Mouse (Mus musculus) kidney, embryonic 15.5 days (tissue): Measurements from ENCODE around the gene Cd247. TPM values are rescaled to one million over a fixed set of nuclear protein-coding genes. Genes with fewer than 3 reads are reported as not detected.

Experiments
- ATAC-seq: fragments of 200-750 bp; cut with Nextera tagmentation; replicated peaks from 2 replicates; pipeline ENCODE4 v1.8.0; 2017; ENCODE audit warnings: moderate TSS enrichment; ENCODE audit not compliant: low FRiP score
- H3K27ac ChIP-seq: fragments of 300-500 bp; sonication (generic); 2 replicates; pipeline ENCODE4 v1.5.1; 2015; ENCODE audit warnings: mild to moderate bottlenecking, inconsistent platforms
- H3K27me3 ChIP-seq: fragments of 300-500 bp; sonication (generic); 2 replicates; pipeline ENCODE4 v1.6.1; 2015; ENCODE audit warnings: inconsistent platforms
- H3K36me3 ChIP-seq: fragments of 300-500 bp; sonication (generic); 2 replicates; pipeline ENCODE4 v1.6.1; 2015; ENCODE audit warnings: inconsistent platforms
- H3K4me1 ChIP-seq: fragments of 300-500 bp; sonication (generic); 2 replicates; pipeline ENCODE4 v1.6.1; 2015; ENCODE audit warnings: inconsistent platforms
- H3K4me2 ChIP-seq: fragments of 300-500 bp; sonication (generic); 2 replicates; pipeline ENCODE4 v1.6.1; 2015; ENCODE audit warnings: moderate library complexity, mild to moderate bottlenecking, inconsistent platforms
- H3K4me3 ChIP-seq: fragments of 300-500 bp; sonication (generic); replicated peaks from 2 replicates; pipeline ENCODE4 v1.5.1; 2015; ENCODE audit warnings: mild to moderate bottlenecking, inconsistent platforms
- H3K9ac ChIP-seq: fragments of 300-500 bp; sonication (generic); 2 replicates; pipeline ENCODE4 v1.6.1; 2015; ENCODE audit warnings: mild to moderate bottlenecking, inconsistent platforms
- H3K9me3 ChIP-seq: fragments of 300-500 bp; sonication (generic); replicated peaks from 2 replicates; pipeline ENCODE4 v1.6.1; 2016; ENCODE audit warnings: inconsistent platforms
- WGBS: fragments of 180-500 bp; shearing (Covaris S2); methylation state at CpG from one replicate; pipeline ENCODE4 v1.1.7; 2015; ENCODE audit warnings: mixed read lengths; 5-methylcytosine and 5-hydroxymethylcytosine counted together
- polyA plus RNA-seq: library from polyadenylated mRNA; unstranded; fragments of >200 nt; fragmentation: Nextera tagmentation; extraction: Ambion mirVana; gene quantifications from 2 replicates; pipeline ENCODE4 v1.2.1, GENCODE M21; 2015

Cd247 gene
- polyA plus RNA-seq, 1 experiment from 2014 or later = 0.69 TPM

DNA sequence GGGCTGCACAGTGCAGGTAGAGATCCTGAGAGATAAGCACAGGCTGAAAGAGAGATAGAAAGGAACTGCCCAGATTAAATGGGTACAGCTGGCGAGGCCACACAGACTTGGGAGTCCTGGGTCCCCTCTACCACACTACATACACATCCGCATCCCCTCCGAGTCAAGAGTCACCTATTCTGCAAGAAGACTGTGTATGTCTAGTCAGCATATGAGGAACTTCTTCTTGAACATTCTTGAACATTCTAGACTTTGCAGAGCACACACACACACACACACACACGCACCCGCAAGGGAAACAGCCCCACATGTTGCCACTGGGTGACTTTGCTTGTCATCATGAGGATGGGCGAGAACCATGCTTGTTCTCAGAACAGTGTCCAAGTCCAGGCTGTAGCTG, 40.1 kb downstream of the Cd247 start:
- H3K4me1 ChIP-seq = peaks cover 5% of the 10 kb centered on the region; the same call in 1 of the 2 replicates
- ATAC-seq = no peak
- 86% methylated on average over 6 of the region's 6 CpGs for WGBS

DNA sequence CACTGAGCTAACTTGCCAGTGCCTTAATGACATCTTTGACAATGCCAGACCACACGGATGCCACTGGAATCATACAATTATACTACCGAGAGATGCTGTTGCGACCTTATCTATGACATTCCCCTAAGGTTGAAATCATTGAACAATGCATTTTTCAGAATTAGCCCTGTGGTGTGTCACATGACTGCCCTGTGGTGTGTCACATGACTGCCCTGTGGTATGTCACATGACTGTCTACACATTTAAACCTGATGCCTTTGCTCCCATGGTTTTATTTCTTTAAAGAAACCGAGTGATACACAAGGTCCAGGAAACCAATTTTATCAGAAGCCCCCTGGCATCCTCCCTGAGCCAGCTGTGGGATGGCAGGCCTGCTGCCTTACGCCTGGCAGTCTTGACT, 41.4 kb downstream of the Cd247 start:
- H3K4me1 ChIP-seq = peaks cover 15% of the 10 kb centered on the region
- no peaks in the 10 kb centered on the region for H3K36me3 ChIP-seq
- no peak for ATAC-seq
- H3K4me2 ChIP-seq = no peak overlapping the region
- H3K9me3 ChIP-seq = no peaks in the 10 kb centered on the region
- no peak overlapping the region for H3K4me3 ChIP-seq
- WGBS = 93% methylated on average over 5 of the region's 5 CpGs
- H3K27me3 ChIP-seq = peaks cover 6% of the 10 kb centered on the region; the same call in 1 of the 2 replicates
- no peak overlapping the region for H3K27ac ChIP-seq
- H3K9ac ChIP-seq = no peak overlapping the region

More for the DNA sequence above, 40.1 kb downstream of the Cd247 start:
- Histone ChIP-seq H3K4me2 (no peak overlapping the region), H3K27ac (no peak overlapping the region), H3K36me3 (no peaks in the 10 kb centered on the region), H3K4me3 (no peak overlapping the region), H3K9me3 (no peaks in the 10 kb centered on the region), H3K9ac (no peak overlapping the region), H3K27me3 (peaks cover 3% of the 10 kb centered on the region; the same call in 1 of the 2 replicates)

GRCm38 (mm10) chr1:165833244-165833643, 44.8 kb downstream of the Cd247 start:
- 17% methylated on average over 4 of the region's 4 CpGs for whole genome bisulfite sequencing
- no peak for ATAC-seq
- peaks cover 14% of the 10 kb centered on the region for H3K27me3 ChIP-seq
- no peak overlapping the region for H3K27ac ChIP-seq
- H3K9ac ChIP-seq = no peak overlapping the region
- H3K9me3 ChIP-seq = no peaks in the 10 kb centered on the region
- no peak overlapping the region for H3K4me3 ChIP-seq
- no peaks in the 10 kb centered on the region for H3K36me3 ChIP-seq
- peaks cover 44% of the 10 kb centered on the region for H3K4me1 ChIP-seq
- H3K4me2 ChIP-seq = no peak overlapping the region

GRCm38 (mm10) chr1:165833910-165834632, 45.6 kb downstream of the Cd247 start:
- no peak overlapping the region for H3K9ac ChIP-seq
- peaks cover 41% of the 10 kb centered on the region for H3K4me1 ChIP-seq
- H3K9me3 ChIP-seq = no peaks in the 10 kb centered on the region
- H3K27me3 ChIP-seq = peaks cover 14% of the 10 kb centered on the region
- WGBS = 14% methylated on average over 17 of the region's 17 CpGs
- 0 out of 2 replicates have a peak, but pooled peaks have one; percentile 31 for ATAC-seq
- H3K27ac ChIP-seq = peak overlapping the region; percentile 58
- peak overlapping the region; percentile 54 for H3K4me2 ChIP-seq
- peak overlapping the region; percentile 24 for H3K4me3 ChIP-seq
- no peaks in the 10 kb centered on the region for H3K36me3 ChIP-seq

- no peak for ATAC-seq
- peaks cover 41% of the 10 kb centered on the region for H3K4me1 ChIP-seq
- peak overlapping the region; percentile 58; the same call in 1 of the 2 replicates for H3K27ac ChIP-seq
- H3K9ac ChIP-seq = no peak overlapping the region
- H3K36me3 ChIP-seq = no peaks in the 10 kb centered on the region
- H3K9me3 ChIP-seq = no peaks in the 10 kb centered on the region
- H3K27me3 ChIP-seq = peaks cover 19% of the 10 kb centered on the region
- H3K4me3 ChIP-seq = peak overlapping the region; percentile 24
- H3K4me2 ChIP-seq = peak overlapping the region; percentile 54
- WGBS = 20% methylated on average over 12 of the region's 12 CpGs
These were observed 46.1 kb downstream of the Cd247 start for GRCm38 (mm10) chr1:165834633-165834975.

DNA sequence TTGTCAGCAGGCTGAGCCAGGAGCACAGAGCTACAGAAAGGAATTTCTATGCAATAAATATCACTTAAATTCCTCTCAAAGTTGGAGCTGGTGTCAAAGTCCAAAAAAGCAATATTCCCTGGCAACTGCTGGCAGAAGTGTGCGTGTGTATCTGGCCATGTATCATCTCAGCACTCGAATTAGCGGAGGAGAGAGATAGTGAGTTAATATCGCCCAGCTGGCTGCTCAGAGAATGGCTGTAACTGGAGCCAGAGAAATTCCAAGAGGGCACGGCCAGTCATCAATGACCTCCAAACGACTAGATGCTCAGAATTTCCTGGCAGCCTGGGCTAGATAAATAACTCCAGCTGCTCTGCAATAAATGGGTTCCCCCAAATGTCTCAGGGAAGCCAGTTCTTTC, 48.0 kb downstream of the Cd247 start:
- no peaks in the 10 kb centered on the region for H3K9me3 ChIP-seq
- peak overlapping the region; percentile 74 for H3K27ac ChIP-seq
- 7% methylated on average over 6 of the region's 6 CpGs for WGBS
- H3K9ac ChIP-seq = no peak overlapping the region
- H3K27me3 ChIP-seq = peaks cover 38% of the 10 kb centered on the region
- H3K4me2 ChIP-seq = peak overlapping the region; percentile 20
- H3K4me1 ChIP-seq = peaks cover 51% of the 10 kb centered on the region
- H3K36me3 ChIP-seq = no peaks in the 10 kb centered on the region
- H3K4me3 ChIP-seq = no peak overlapping the region
- peak; percentile 62 for ATAC-seq

- no peak for ATAC-seq
- Histone ChIP-seq H3K9ac (no peak overlapping the region), H3K27me3 (peaks cover 45% of the 10 kb centered on the region), H3K27ac (peak overlapping the region; percentile 74), H3K4me2 (no peak overlapping the region), H3K9me3 (no peaks in the 10 kb centered on the region), H3K36me3 (no peaks in the 10 kb centered on the region), H3K4me3 (no peak overlapping the region), H3K4me1 (peaks cover 58% of the 10 kb centered on the region)
- WGBS = 32% methylated on average over 8 of the region's 8 CpGs
These were observed 49.1 kb downstream of the Cd247 start for GRCm38 (mm10) chr1:165837546-165837945.

- Histone ChIP-seq H3K9ac (no peak overlapping the region), H3K4me1 (peaks cover 64% of the 10 kb centered on the region), H3K27me3 (peaks cover 54% of the 10 kb centered on the region), H3K4me2 (no peak overlapping the region), H3K27ac (no peak overlapping the region), H3K9me3 (no peaks in the 10 kb centered on the region), H3K4me3 (no peak overlapping the region), H3K36me3 (no peaks in the 10 kb centered on the region)
- no peak for ATAC-seq
- WGBS = 75% methylated on average over 4 of the region's 4 CpGs
These were observed 50.7 kb downstream of the Cd247 start for GRCm38 (mm10) chr1:165839201-165839600.

DNA sequence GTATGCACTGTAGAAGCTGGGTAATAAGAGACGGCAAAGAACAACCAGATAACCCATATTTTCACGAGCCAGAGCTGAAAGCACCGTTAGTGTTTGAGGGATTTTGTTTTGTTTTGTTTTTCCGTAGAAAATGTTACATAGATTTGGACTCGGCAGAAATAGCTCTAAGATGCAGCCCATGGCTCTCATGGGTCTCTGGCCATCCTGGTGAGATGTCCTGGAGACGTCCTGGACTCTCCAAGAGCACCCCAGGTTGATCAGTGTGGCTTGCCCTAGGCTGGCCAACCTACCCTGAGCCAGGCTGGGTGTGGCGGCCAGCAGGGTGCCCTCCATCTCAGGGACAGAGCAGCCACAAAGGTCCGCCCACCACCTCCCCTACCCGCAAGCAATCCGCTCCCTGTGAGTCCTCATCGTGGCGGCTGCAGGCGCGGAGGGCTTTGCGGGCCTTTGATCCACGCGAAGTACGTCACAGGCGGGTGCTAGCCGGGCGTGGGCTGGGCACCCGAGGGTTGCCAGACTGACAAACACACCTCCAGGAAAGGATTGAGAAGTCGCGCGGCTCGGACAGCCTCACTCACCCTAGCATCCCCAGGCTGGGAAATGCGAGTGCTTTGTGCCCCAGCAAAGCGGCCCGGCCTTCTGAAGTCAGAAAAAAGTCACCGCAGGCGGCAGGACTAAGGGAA, 52.2 kb downstream of the Cd247 start:
- Histone ChIP-seq H3K4me2 (peak overlapping the region; percentile 62), H3K36me3 (no peaks in the 10 kb centered on the region), H3K4me3 (peak overlapping the region; percentile 35), H3K27ac (no peak overlapping the region), H3K4me1 (peaks cover 69% of the 10 kb centered on the region), H3K9me3 (no peaks in the 10 kb centered on the region), H3K27me3 (peaks cover 65% of the 10 kb centered on the region), H3K9ac (peak overlapping the region; percentile 11; the same call in 1 of the 2 replicates)
- ATAC-seq = peak; percentile 57; the same call in 1 of the 2 replicates
- 13% methylated on average over 31 of the region's 31 CpGs for WGBS

GRCm38 (mm10) chr1:165842170-165842569, 53.7 kb downstream of the Cd247 start:
- no peak overlapping the region for H3K4me2 ChIP-seq
- H3K27ac ChIP-seq = no peak overlapping the region
- H3K9me3 ChIP-seq = no peaks in the 10 kb centered on the region
- peaks cover 75% of the 10 kb centered on the region for H3K27me3 ChIP-seq
- H3K4me1 ChIP-seq = peaks cover 58% of the 10 kb centered on the region
- ATAC-seq = no peak
- H3K4me3 ChIP-seq = no peak overlapping the region
- 59% methylated on average over 7 of the region's 7 CpGs for WGBS
- H3K36me3 ChIP-seq = no peaks in the 10 kb centered on the region
- H3K9ac ChIP-seq = no peak overlapping the region

GRCm38 (mm10) chr1:165843586-165843985, 55.1 kb downstream of the Cd247 start:
- Histone ChIP-seq H3K9ac (no peak overlapping the region), H3K9me3 (no peaks in the 10 kb centered on the region), H3K27ac (no peak overlapping the region), H3K4me3 (no peak overlapping the region), H3K4me1 (peaks cover 47% of the 10 kb centered on the region), H3K4me2 (0 out of 2 replicates have a peak overlapping the region, but pooled peaks have one; percentile 99), H3K36me3 (no peaks in the 10 kb centered on the region), H3K27me3 (peaks cover 74% of the 10 kb centered on the region)
- no peak for ATAC-seq
- WGBS = 50% methylated on average over 3 of the region's 3 CpGs

- Histone ChIP-seq H3K9me3 (no peaks in the 10 kb centered on the region), H3K27me3 (peaks cover 71% of the 10 kb centered on the region), H3K4me3 (peak overlapping the region; percentile 53), H3K9ac (peak overlapping the region; percentile 47), H3K27ac (no peak overlapping the region), H3K4me2 (peak overlapping the region; percentile 99), H3K4me1 (peaks cover 56% of the 10 kb centered on the region), H3K36me3 (no peaks in the 10 kb centered on the region)
- ATAC-seq = peak; percentile 59
- under 1% methylated on average over 20 of the region's 20 CpGs for WGBS
These were observed 56.0 kb downstream of the Cd247 start for GRCm38 (mm10) chr1:165844466-165844951.
